Mouse (Mus musculus) kidney, adult 2 months (tissue): ENCODE data around the gene 2310039H08Rik.

Experiments used
- CTCF ChIP-seq: fragments of 200-500 bp; conservative IDR thresholded peaks from 2 replicates; pipeline ENCODE4 v1.5.1; 2011; ENCODE audit warnings: low read depth, mild to moderate bottlenecking, control low read depth, low read length, moderate library complexity, mixed read lengths; ENCODE audit not compliant: insufficient read depth, insufficient read length
- POLR2A ChIP-seq: fragments of 200-500 bp; IDR thresholded peaks from one replicate; pipeline ENCODE4 v1.6.1; 2011; ENCODE audit warnings: low read depth, low read length, control low read depth

- TF ChIP-seq CTCF = no peak
- no peak for TF ChIP-seq POLR2A
Observed at GRCm38 (mm10) chr17:46814497-46814896, 42.1 kb downstream of the 2310039H08Rik start.
